In the genomic region with DNA sequence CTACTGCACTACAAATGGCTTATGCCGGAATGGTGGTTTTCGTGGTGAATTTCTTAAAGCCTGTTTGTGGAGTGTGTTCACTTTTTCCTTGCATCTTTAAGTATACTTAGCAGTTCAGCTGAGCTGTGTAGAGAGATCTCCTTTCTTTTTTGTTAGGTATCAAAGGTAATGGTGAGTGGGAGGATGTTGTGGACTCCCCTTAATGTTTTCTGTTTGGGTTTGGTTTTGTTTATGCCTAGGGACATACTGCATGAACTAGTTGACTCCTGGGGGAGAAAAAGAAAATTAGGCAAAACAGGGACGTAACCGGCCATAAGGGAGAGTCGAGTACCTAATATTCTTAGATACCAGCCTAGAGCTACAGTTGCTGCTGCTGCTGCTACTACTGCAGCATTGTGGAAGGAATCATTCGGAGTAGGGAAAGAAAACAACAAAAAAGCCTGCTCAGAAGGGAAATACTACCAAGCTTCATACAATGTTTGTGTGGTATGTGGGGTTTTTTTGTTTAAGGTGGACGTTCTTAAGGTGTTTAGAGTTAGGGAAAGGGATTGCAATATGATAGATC, we compare ENCODE assay signal across 8 mouse cellular contexts. TPM values are rescaled to one million over a fixed set of nuclear protein-coding genes. Genes with fewer than 3 reads are reported as not detected.
DNase-seq lines count a peak whose midpoint lies in the region; ATAC-seq and TF ChIP-seq lines count a peak whose summit lies in the region.

No protein-coding gene starts in this region.

- 10% methylated on average over 7 of the region's 7 CpGs for WGBS in lung, adult 2 months
- 3% methylated on average over 7 of the region's 7 CpGs for WGBS in hindbrain, postnatal 0 days

- no peak for ATAC-seq in hindbrain, postnatal 0 days

- DNase-seq in lung, adult 2 months: no peak
- no peak for DNase-seq in lung, postnatal 25 days (ENCODE audit: low spot score)
- peak; percentile 23 for DNase-seq in embryo, embryonic 10 days (ENCODE audit: low spot score)
- DNase-seq in hindbrain, postnatal 0 days (ENCODE audit: low spot score): peak; percentile 28
- DNase-seq in neural tube, embryonic 10.5 days (ENCODE audit: extremely low spot score, low spot score): peak; percentile 18
- no peak for DNase-seq in adrenal gland, adult 8-10 months
- DNase-seq in urinary bladder, postnatal 14 days (ENCODE audit: low spot score): no peak
- no peak for DNase-seq in cerebellum, adult 11 months

- H3K9me3 ChIP-seq in hindbrain, postnatal 0 days (ENCODE audit: low read length): no peaks in the 10 kb centered on the region

- peak overlapping the region; percentile 68 for H3K4me2 ChIP-seq in hindbrain, postnatal 0 days (ENCODE audit: low read depth, low read length)

- H3K4me1 ChIP-seq in lung, adult 2 months (ENCODE audit: control insufficient read depth, insufficient read depth, low read length): peaks cover 7% of the 10 kb centered on the region
- H3K4me1 ChIP-seq in hindbrain, postnatal 0 days (ENCODE audit: insufficient read depth, low read length): peaks cover 5% of the 10 kb centered on the region; the same call in 1 of the 2 replicates

- H3K9ac ChIP-seq in hindbrain, postnatal 0 days (replicated peaks; ENCODE audit: low read length): peak overlapping the region; percentile 90

- no peaks in the 10 kb centered on the region for H3K36me3 ChIP-seq in hindbrain, postnatal 0 days (ENCODE audit: insufficient read depth, low read length)

- TF ChIP-seq POLR2A in lung, adult 2 months (IDR thresholded peaks at IDR 0.05; ENCODE audit: borderline replicate concordance, extremely low read depth, low read depth, low read length): no peak

- TF ChIP-seq CTCF in lung, adult 2 months (IDR thresholded peaks at IDR 0.05; ENCODE audit: insufficient read depth, low read length): no peak
- no peak for TF ChIP-seq CTCF in hindbrain, postnatal 0 days (IDR thresholded peaks at IDR 0.05; ENCODE audit: low read depth)

- H3K27me3 ChIP-seq in hindbrain, postnatal 0 days (ENCODE audit: insufficient read depth, low read length): no peaks in the 10 kb centered on the region

- H3K4me3 ChIP-seq in lung, adult 2 months (replicated peaks; ENCODE audit: extremely low read depth, low read depth, low read length): peak overlapping the region; percentile 84
- H3K4me3 ChIP-seq in hindbrain, postnatal 0 days (ENCODE audit: low read length): peak overlapping the region; percentile 95

- H3K27ac ChIP-seq in hindbrain, postnatal 0 days: peak overlapping the region; percentile 98; the same call in 1 of the 2 replicates

RNA-seq across cellular contexts. Expression of gene Glcci1, which starts 1.5 kb away (rescaled TPM):
- 6.6 and 13.0 TPM in 2 replicates for polyA plus RNA-seq in lung, adult 2 months (2012; rRNA removed)
- total RNA-seq in hindbrain, postnatal 0 days (2014; rRNA removed): 23.1 and 32.2 TPM in 2 replicates
- polyA plus RNA-seq in hindbrain, postnatal 0 days (2015; fragmentation: Nextera tagmentation; extraction: Ambion mirVana): 5.8 and 6.9 TPM in 2 replicates
- 10 to 100 TPM; 29.1 to 32.4 (median 30.7) TPM for total RNA-seq in adrenal gland, adult 8-10 months (2022)

Comparison
In these comparisons a context has a peak if more than half of its experiments do, and no peak if none do; other contexts are left out.
1. DNase-seq: peak in embryo, embryonic 10 days (single experiment), hindbrain, postnatal 0 days (single experiment) and neural tube, embryonic 10.5 days (single experiment); none in lung, adult 2 months (single experiment), lung, postnatal 25 days (single experiment), adrenal gland, adult 8-10 months (single experiment), urinary bladder, postnatal 14 days (single experiment) and cerebellum, adult 11 months (single experiment).